Mouse (Mus musculus): ENCODE measurements around the gene T2.

Gene T2

DNA sequence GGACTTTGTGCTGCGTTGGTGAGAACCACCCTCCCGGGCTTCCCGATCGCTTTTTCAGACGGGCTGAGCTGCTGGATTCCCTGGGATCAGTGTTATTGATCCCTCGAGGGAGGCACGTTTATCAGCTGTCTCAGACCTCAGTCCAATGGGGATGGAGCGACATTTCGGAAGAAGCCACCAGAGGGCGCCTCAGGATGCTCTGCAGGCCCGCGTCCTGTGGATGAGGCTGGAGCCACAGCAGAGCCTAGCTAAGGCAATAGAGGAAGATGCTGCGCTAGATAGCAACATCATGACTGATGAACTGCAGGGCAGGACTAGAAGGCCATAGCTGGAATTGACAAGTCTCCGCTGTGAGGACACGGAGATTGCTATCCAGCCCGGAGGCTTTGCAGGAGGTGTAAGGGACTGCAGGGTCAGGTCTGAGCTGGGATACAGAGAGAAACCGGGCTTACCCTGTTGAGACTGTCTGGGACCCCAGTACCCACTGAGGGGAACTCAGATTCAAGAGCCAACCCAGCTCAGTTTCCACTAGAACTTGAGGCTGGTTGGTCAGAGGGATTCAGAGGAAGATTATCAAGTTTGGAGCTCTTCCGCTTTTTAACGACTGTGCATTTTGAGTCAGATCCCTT lies 113.0 kb downstream of the T2 start:
- peak; percentile 82 for DNase-seq (ENCODE audit: low read depth, low spot score)

All from 3T3-L1 (cell line).